Mouse (Mus musculus): Measurements from ENCODE around the gene Cpt1a. TPM values are rescaled to one million over a fixed set of nuclear protein-coding genes. Genes with fewer than 3 reads are reported as not detected.

The Cpt1a gene
- polyA plus RNA-seq, 1 experiment: 13.5 TPM

DNA sequence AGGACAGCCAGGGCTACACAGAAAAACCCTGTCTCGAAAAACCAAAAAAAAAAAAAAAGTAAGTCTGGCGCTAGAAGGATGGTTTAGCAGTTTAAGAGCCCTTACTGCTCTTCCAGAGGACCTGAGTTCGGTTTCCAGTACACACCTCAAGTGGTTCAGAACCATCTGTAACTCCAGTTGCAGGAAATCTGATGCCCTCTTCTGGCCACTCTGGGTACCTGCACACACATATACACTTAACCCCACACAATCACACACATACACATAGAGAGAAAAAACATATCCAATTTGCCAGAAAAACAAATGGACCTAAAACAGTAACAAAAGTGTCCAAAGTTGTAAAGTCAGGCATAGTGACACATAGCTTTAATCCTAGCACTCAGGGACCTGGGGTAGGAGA lies 43.0 kb downstream of the Cpt1a start:
- Histone ChIP-seq H3K36me3 (ENCODE audit: control insufficient read depth, insufficient read depth) (peaks cover 4% of the 10 kb centered on the region), H3K79me2 (ENCODE audit: control insufficient read depth, insufficient read depth) (no peaks in the 10 kb centered on the region), H3ac (ENCODE audit: control insufficient read depth, insufficient read length) (no peak overlapping the region), H3K4me2 (ENCODE audit: low read depth) (no peak overlapping the region), H3K4me3 (no peak overlapping the region), H3K27me3 (ENCODE audit: control insufficient read depth, insufficient read depth, insufficient read length) (no peaks in the 10 kb centered on the region)
- TF ChIP-seq POLR2A (IDR thresholded peaks at IDR 0.05; ENCODE audit: insufficient read length, low read depth): no peak
- no peak for TF ChIP-seq MYOD1 (IDR thresholded peaks at IDR 0.05; ENCODE audit: control insufficient read depth in 1 of 3, insufficient read length in 2 of 3, low read depth in 2 of 3)
- no peak for TF ChIP-seq CEBPB (IDR thresholded peaks at IDR 0.05; ENCODE audit: insufficient read depth, poor library complexity, severe bottlenecking)
- TF ChIP-seq MAX (IDR thresholded peaks at IDR 0.05; ENCODE audit: low read depth): no peak
- TF ChIP-seq TCF12 (IDR thresholded peaks at IDR 0.05; ENCODE audit: insufficient read depth, poor library complexity, severe bottlenecking): no peak
- TF ChIP-seq USF1 (IDR thresholded peaks at IDR 0.05; ENCODE audit: low read depth): no peak
- TF ChIP-seq MYOG (IDR thresholded peaks at IDR 0.05; ENCODE audit: control insufficient read depth in 1 of 3, insufficient read depth in 1 of 3, insufficient read length in 2 of 3, low read depth in 2 of 3): no peak
- TF ChIP-seq SRF (IDR thresholded peaks at IDR 0.05; ENCODE audit: control insufficient read depth, insufficient read length, low read depth): no peak
- no peak for TF ChIP-seq E2F4 (IDR thresholded peaks at IDR 0.05; ENCODE audit: insufficient read depth)
- no peak for TF ChIP-seq POLR2AphosphoS2 (IDR thresholded peaks at IDR 0.05; ENCODE audit: insufficient read length, low read depth)
- no peak for TF ChIP-seq TCF3 (IDR thresholded peaks at IDR 0.05; ENCODE audit: insufficient read length, low read depth)
- no peak for TF ChIP-seq REST (IDR thresholded peaks at IDR 0.05; ENCODE audit: insufficient read depth, insufficient read length)

DNA sequence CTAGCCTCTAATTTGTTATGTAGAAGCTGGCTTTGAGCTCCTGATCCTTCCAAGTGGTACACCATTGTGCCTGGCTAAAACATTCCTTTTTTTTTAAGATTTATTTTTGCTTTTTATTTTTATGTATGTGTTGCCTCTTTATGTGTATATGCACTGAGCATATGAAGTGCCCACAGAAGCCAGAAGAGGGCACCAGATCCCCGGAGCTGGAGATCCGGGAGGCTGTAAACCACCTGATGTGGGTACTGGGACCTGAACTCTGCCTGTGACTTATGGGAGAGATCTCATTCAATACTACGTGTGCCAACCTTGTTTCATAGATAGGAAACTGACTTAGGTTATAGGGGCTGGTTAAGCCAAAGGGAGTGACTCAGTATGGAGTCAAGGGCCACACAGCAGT lies 46.1 kb downstream of the Cpt1a start:
- Histone ChIP-seq H3K27me3 (ENCODE audit: control insufficient read depth, insufficient read depth, insufficient read length) (no peaks in the 10 kb centered on the region), H3K36me3 (ENCODE audit: control insufficient read depth, insufficient read depth) (peaks cover 7% of the 10 kb centered on the region), H3K4me2 (ENCODE audit: low read depth) (no peak overlapping the region), H3K79me2 (ENCODE audit: control insufficient read depth, insufficient read depth) (no peaks in the 10 kb centered on the region), H3ac (ENCODE audit: control insufficient read depth, insufficient read length) (no peak overlapping the region), H3K4me3 (no peak overlapping the region)
- TF ChIP-seq E2F4 (IDR thresholded peaks at IDR 0.05; ENCODE audit: insufficient read depth): no peak
- no peak for TF ChIP-seq USF1 (IDR thresholded peaks at IDR 0.05; ENCODE audit: low read depth)
- TF ChIP-seq TCF3 (IDR thresholded peaks at IDR 0.05; ENCODE audit: insufficient read length, low read depth): no peak
- no peak for TF ChIP-seq MYOG (IDR thresholded peaks at IDR 0.05; ENCODE audit: control insufficient read depth in 1 of 3, insufficient read depth in 1 of 3, insufficient read length in 2 of 3, low read depth in 2 of 3)
- TF ChIP-seq MYOD1 (IDR thresholded peaks at IDR 0.05; ENCODE audit: control insufficient read depth in 1 of 3, insufficient read length in 2 of 3, low read depth in 2 of 3): no peak
- TF ChIP-seq CEBPB (IDR thresholded peaks at IDR 0.05; ENCODE audit: insufficient read depth, poor library complexity, severe bottlenecking): no peak

DNA sequence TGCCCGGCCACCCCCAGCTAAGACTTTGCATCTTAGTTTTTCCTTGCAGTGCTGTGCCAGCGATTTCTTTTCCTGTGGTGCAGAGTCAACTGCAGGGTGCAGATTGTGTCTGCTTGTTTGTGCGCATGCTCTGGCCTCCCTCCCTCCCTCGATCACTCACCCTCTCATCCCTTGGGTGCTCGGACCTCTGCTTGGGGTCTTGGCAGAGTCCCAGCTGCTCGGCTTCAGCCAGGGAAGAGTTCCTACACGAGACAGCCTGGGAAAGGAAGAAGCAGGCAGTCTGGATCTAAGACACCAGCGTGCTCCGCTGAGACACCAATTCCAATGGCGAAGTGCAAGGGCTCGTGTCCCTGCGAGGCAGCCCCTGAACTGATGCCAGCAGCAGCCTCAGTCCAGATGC lies 51.2 kb downstream of the Cpt1a start:
- TF ChIP-seq TCF12 (IDR thresholded peaks at IDR 0.05; ENCODE audit: insufficient read depth, poor library complexity, severe bottlenecking) (no peak), POLR2A (IDR thresholded peaks at IDR 0.05; ENCODE audit: insufficient read length, low read depth) (no peak), REST (IDR thresholded peaks at IDR 0.05; ENCODE audit: insufficient read depth, insufficient read length) (no peak), SRF (IDR thresholded peaks at IDR 0.05; ENCODE audit: control insufficient read depth, insufficient read length, low read depth) (no peak), MYOG (IDR thresholded peaks at IDR 0.05; ENCODE audit: control insufficient read depth in 1 of 3, insufficient read depth in 1 of 3, insufficient read length in 2 of 3, low read depth in 2 of 3) (no peak), MAX (IDR thresholded peaks at IDR 0.05; ENCODE audit: low read depth) (no peak), CEBPB (IDR thresholded peaks at IDR 0.05; ENCODE audit: insufficient read depth, poor library complexity, severe bottlenecking) (no peak), MYOD1 (IDR thresholded peaks at IDR 0.05; ENCODE audit: control insufficient read depth in 1 of 3, insufficient read length in 2 of 3, low read depth in 2 of 3) (no peak), E2F4 (IDR thresholded peaks at IDR 0.05; ENCODE audit: insufficient read depth) (no peak), POLR2AphosphoS2 (IDR thresholded peaks at IDR 0.05; ENCODE audit: insufficient read length, low read depth) (no peak), TCF3 (IDR thresholded peaks at IDR 0.05; ENCODE audit: insufficient read length, low read depth) (no peak), USF1 (IDR thresholded peaks at IDR 0.05; ENCODE audit: low read depth) (no peak)
- Histone ChIP-seq H3K36me3 (ENCODE audit: control insufficient read depth, insufficient read depth) (peaks cover 13% of the 10 kb centered on the region), H3K4me3 (no peak overlapping the region), H3ac (ENCODE audit: control insufficient read depth, insufficient read length) (no peak overlapping the region), H3K27me3 (ENCODE audit: control insufficient read depth, insufficient read depth, insufficient read length) (no peaks in the 10 kb centered on the region), H3K4me2 (ENCODE audit: low read depth) (no peak overlapping the region), H3K79me2 (ENCODE audit: control insufficient read depth, insufficient read depth) (no peaks in the 10 kb centered on the region)

GRCm38 (mm10) chr19:3374028-3374427 lies 51.9 kb downstream of the Cpt1a start:
- TF ChIP-seq E2F4 (IDR thresholded peaks at IDR 0.05; ENCODE audit: insufficient read depth) (no peak), SRF (IDR thresholded peaks at IDR 0.05; ENCODE audit: control insufficient read depth, insufficient read length, low read depth) (no peak), MYOG (IDR thresholded peaks at IDR 0.05; ENCODE audit: control insufficient read depth in 1 of 3, insufficient read depth in 1 of 3, insufficient read length in 2 of 3, low read depth in 2 of 3) (no peak), USF1 (IDR thresholded peaks at IDR 0.05; ENCODE audit: low read depth) (no peak), CEBPB (IDR thresholded peaks at IDR 0.05; ENCODE audit: insufficient read depth, poor library complexity, severe bottlenecking) (no peak), MAX (IDR thresholded peaks at IDR 0.05; ENCODE audit: low read depth) (no peak), TCF12 (IDR thresholded peaks at IDR 0.05; ENCODE audit: insufficient read depth, poor library complexity, severe bottlenecking) (no peak), TCF3 (IDR thresholded peaks at IDR 0.05; ENCODE audit: insufficient read length, low read depth) (no peak), POLR2A (IDR thresholded peaks at IDR 0.05; ENCODE audit: insufficient read length, low read depth) (no peak), MYOD1 (IDR thresholded peaks at IDR 0.05; ENCODE audit: control insufficient read depth in 1 of 3, insufficient read length in 2 of 3, low read depth in 2 of 3) (no peak), REST (IDR thresholded peaks at IDR 0.05; ENCODE audit: insufficient read depth, insufficient read length) (no peak), POLR2AphosphoS2 (IDR thresholded peaks at IDR 0.05; ENCODE audit: insufficient read length, low read depth) (no peak)
- Histone ChIP-seq H3K4me3 (no peak overlapping the region), H3K36me3 (ENCODE audit: control insufficient read depth, insufficient read depth) (peaks cover 13% of the 10 kb centered on the region), H3ac (ENCODE audit: control insufficient read depth, insufficient read length) (no peak overlapping the region), H3K4me2 (ENCODE audit: low read depth) (no peak overlapping the region), H3K27me3 (ENCODE audit: control insufficient read depth, insufficient read depth, insufficient read length) (no peaks in the 10 kb centered on the region), H3K79me2 (ENCODE audit: control insufficient read depth, insufficient read depth) (no peaks in the 10 kb centered on the region)

Measured in myocyte (in vitro differentiated cells).